Mouse (Mus musculus) liver, postnatal 0 days (tissue): ENCODE measurements around the gene Slc4a10. TPM values are rescaled to one million over a fixed set of nuclear protein-coding genes. Genes with fewer than 3 reads are reported as not detected.

Source experiments
- ATAC-seq: fragments of 200-750 bp; cut with Nextera tagmentation; 2 replicates; pipeline ENCODE4 v1.8.0; 2017; ENCODE audit warnings: mild to moderate bottlenecking, moderate library complexity
- DNase-seq: peaks from one replicate; pipeline ENCODE4 v3.0.0-alpha.2; 2016
- H3K27ac ChIP-seq: fragments of 300-500 bp; sonication (generic); 2 replicates; pipeline ENCODE4 v1.5.1; 2014; ENCODE audit warnings: antibody characterized with exemption, moderate library complexity, mild to moderate bottlenecking, low read depth
- H3K27me3 ChIP-seq: fragments of 300-500 bp; sonication (generic); 2 replicates; pipeline ENCODE4 v1.6.1; 2014; ENCODE audit warnings: low read length, control low read depth, mixed read lengths; ENCODE audit not compliant: insufficient read depth
- H3K36me3 ChIP-seq: fragments of 300-500 bp; sonication (generic); replicated peaks from 2 replicates; pipeline ENCODE4 v1.6.1; 2014; ENCODE audit warnings: mild to moderate bottlenecking, control low read depth, low read length, moderate library complexity, mixed read lengths; ENCODE audit not compliant: insufficient read depth
- H3K4me1 ChIP-seq: fragments of 300-500 bp; sonication (generic); 2 replicates; pipeline ENCODE4 v1.6.1; 2014; ENCODE audit warnings: antibody characterized with exemption, mild to moderate bottlenecking, control low read depth; ENCODE audit not compliant: insufficient read depth
- H3K4me2 ChIP-seq: fragments of 300-500 bp; sonication (generic); 2 replicates; pipeline ENCODE4 v1.6.1; 2014; ENCODE audit warnings: low read depth, mild to moderate bottlenecking, low read length, moderate library complexity, mixed read lengths
- H3K4me3 ChIP-seq: fragments of 300-500 bp; sonication (generic); 2 replicates; pipeline ENCODE4 v1.5.1; 2014; ENCODE audit warnings: low read depth, low read length
- H3K9ac ChIP-seq: fragments of 300-500 bp; sonication (generic); replicated peaks from 2 replicates; pipeline ENCODE4 v1.6.1; 2014; ENCODE audit warnings: mild to moderate bottlenecking, moderate library complexity
- H3K9me3 ChIP-seq: fragments of 300-500 bp; sonication (generic); 2 replicates; pipeline ENCODE4 v1.6.1; 2016; ENCODE audit warnings: mild to moderate bottlenecking, control low read depth, low read length, mixed read lengths
- CTCF ChIP-seq: sonication (generic); IDR thresholded peaks from 2 replicates; pipeline ENCODE4 v1.5.1; 2016; ENCODE audit warnings: antibody characterized with exemption, low read depth
- EP300 ChIP-seq: IDR thresholded peaks from 2 replicates; pipeline ENCODE4 v1.6.1; 2016; ENCODE audit warnings: antibody characterized with exemption, low read depth, mild to moderate bottlenecking
- WGBS: fragments of 180-500 bp; shearing (Covaris S2); extraction: QIAGEN DNeasy Blood & Tissue Kit; methylation state at CpG from one replicate; pipeline ENCODE4 v1.1.7; 2014; ENCODE audit not compliant: insufficient replicate concordance; 5-methylcytosine and 5-hydroxymethylcytosine counted together
- polyA plus RNA-seq: library from polyadenylated mRNA; unstranded; fragments of >200 nt; fragmentation: Nextera tagmentation; extraction: Ambion mirVana; gene quantifications from 2 replicates; pipeline ENCODE4 v1.2.1, GENCODE M21; 2015

Slc4a10 gene
- polyA plus RNA-seq, 1 experiment from 2014 or later = 0.05 TPM

- no peaks in the 10 kb centered on the region for H3K27me3 ChIP-seq
- no peaks in the 10 kb centered on the region for H3K9me3 ChIP-seq
- H3K4me3 ChIP-seq = no peak overlapping the region
- H3K27ac ChIP-seq = no peak overlapping the region
- no peaks in the 10 kb centered on the region for H3K4me1 ChIP-seq
- no peak overlapping the region for H3K9ac ChIP-seq
- TF ChIP-seq CTCF (no peak), EP300 (no peak)
- no peak overlapping the region for H3K4me2 ChIP-seq
- DNase-seq = no peak
- no peaks in the 10 kb centered on the region for H3K36me3 ChIP-seq
- ATAC-seq = no peak
Measured at GRCm38 (mm10) chr2:62076512-62076911, 30.2 kb downstream of the Slc4a10 start.

DNA sequence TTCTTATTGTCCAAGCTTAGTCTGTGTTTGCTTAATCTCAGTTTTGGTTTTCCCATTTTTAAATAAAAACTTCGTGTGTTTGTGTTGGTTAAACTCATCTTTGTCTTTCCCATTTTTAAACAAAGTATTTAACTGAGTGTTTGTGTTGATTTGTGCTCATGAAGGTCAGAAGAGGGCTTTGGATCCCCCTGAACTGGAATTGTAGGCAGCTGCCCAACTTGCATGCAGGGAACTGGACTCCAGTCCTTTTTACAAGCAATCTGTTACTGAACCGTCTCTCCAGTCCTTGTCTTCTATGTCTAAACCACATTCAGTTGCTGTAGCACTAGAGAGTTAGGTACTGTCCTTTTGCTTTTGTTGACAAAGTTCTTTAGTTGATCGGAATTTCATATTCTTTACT, 41.3 kb downstream of the Slc4a10 start:
- TF ChIP-seq CTCF = no peak
- no peak for TF ChIP-seq EP300
- WGBS = 65% methylated on average over 3 of the region's 3 CpGs
- Histone ChIP-seq H3K27ac (no peak overlapping the region), H3K27me3 (no peaks in the 10 kb centered on the region), H3K4me3 (no peak overlapping the region), H3K9me3 (no peaks in the 10 kb centered on the region), H3K4me1 (no peaks in the 10 kb centered on the region), H3K36me3 (no peaks in the 10 kb centered on the region), H3K9ac (no peak overlapping the region), H3K4me2 (no peak overlapping the region)
- DNase-seq = no peak
- ATAC-seq = no peak

DNA sequence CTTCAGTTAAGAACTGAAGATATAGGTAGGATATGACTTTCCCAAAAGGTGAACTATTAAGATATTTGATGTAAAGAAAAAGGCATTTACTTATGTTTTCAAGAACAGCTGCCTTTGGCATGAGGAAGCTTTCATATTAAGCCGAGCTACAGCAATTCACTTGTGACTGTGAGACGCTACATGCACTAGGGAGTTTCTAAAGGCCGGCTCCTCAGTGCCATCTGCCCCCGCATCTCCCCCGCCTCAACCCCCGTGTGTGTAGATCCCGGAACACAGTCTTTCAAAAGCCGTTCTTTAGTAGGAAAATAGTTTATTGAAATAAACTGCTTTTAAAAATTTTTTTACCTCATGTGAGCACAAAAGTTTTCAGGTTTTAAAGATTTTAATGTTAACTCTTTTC, 42.5 kb downstream of the Slc4a10 start:
- no peak overlapping the region for H3K4me3 ChIP-seq
- no peak overlapping the region for H3K27ac ChIP-seq
- no peak overlapping the region for H3K4me2 ChIP-seq
- no peaks in the 10 kb centered on the region for H3K27me3 ChIP-seq
- no peak for TF ChIP-seq CTCF
- TF ChIP-seq EP300 = no peak
- ATAC-seq (no peak), DNase-seq (no peak)
- H3K9ac ChIP-seq = no peak overlapping the region
- H3K9me3 ChIP-seq = no peaks in the 10 kb centered on the region
- WGBS = 75% methylated on average over 8 of the region's 8 CpGs
- no peaks in the 10 kb centered on the region for H3K36me3 ChIP-seq
- no peaks in the 10 kb centered on the region for H3K4me1 ChIP-seq

- no peak for DNase-seq
- no peak overlapping the region for H3K4me2 ChIP-seq
- H3K9me3 ChIP-seq = no peaks in the 10 kb centered on the region
- H3K4me3 ChIP-seq = no peak overlapping the region
- H3K27ac ChIP-seq = no peak overlapping the region
- H3K4me1 ChIP-seq = no peaks in the 10 kb centered on the region
- TF ChIP-seq EP300 (no peak), CTCF (no peak)
- H3K36me3 ChIP-seq = no peaks in the 10 kb centered on the region
- H3K27me3 ChIP-seq = no peaks in the 10 kb centered on the region
- no peak overlapping the region for H3K9ac ChIP-seq
- no peak for ATAC-seq
- 80% methylated on average over 9 of the region's 9 CpGs for WGBS
Measured at GRCm38 (mm10) chr2:62089208-62089607, 42.9 kb downstream of the Slc4a10 start.

GRCm38 (mm10) chr2:62100526-62100925, 54.3 kb downstream of the Slc4a10 start:
- no peak overlapping the region for H3K4me2 ChIP-seq
- no peak overlapping the region for H3K4me3 ChIP-seq
- H3K9ac ChIP-seq = no peak overlapping the region
- no peak for ATAC-seq
- H3K9me3 ChIP-seq = no peaks in the 10 kb centered on the region
- no peaks in the 10 kb centered on the region for H3K4me1 ChIP-seq
- H3K27ac ChIP-seq = no peak overlapping the region
- no peaks in the 10 kb centered on the region for H3K36me3 ChIP-seq
- 65% methylated on average over 1 of the region's 1 CpGs for WGBS
- DNase-seq = no peak
- no peaks in the 10 kb centered on the region for H3K27me3 ChIP-seq
- no peak for TF ChIP-seq EP300
- no peak for TF ChIP-seq CTCF

DNA sequence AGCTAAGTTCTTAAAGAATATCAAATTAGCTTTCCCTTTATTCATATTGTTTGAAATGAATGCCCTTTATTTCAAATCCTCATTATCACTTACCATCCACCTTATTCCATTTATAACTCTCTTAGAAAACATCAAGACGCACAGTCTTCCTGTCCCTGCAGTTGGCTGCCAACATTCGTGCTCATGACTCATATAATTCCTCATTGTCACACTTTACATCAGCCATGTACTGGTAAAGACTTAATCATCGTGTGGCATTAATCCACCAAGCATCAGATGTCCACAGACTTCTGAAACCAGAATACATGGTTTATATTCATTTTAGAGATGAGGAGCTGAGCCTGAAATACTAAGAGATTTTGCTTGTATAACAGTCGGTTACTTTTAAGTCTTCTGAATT, 69.1 kb downstream of the Slc4a10 start:
- no peaks in the 10 kb centered on the region for H3K4me1 ChIP-seq
- 70% methylated on average over 4 of the region's 4 CpGs for WGBS
- H3K9ac ChIP-seq = no peak overlapping the region
- no peak overlapping the region for H3K27ac ChIP-seq
- no peaks in the 10 kb centered on the region for H3K27me3 ChIP-seq
- no peak for DNase-seq
- H3K4me3 ChIP-seq = no peak overlapping the region
- H3K4me2 ChIP-seq = no peak overlapping the region
- H3K36me3 ChIP-seq = no peaks in the 10 kb centered on the region
- no peak for TF ChIP-seq EP300
- no peak for TF ChIP-seq CTCF
- ATAC-seq = no peak
- no peaks in the 10 kb centered on the region for H3K9me3 ChIP-seq

DNA sequence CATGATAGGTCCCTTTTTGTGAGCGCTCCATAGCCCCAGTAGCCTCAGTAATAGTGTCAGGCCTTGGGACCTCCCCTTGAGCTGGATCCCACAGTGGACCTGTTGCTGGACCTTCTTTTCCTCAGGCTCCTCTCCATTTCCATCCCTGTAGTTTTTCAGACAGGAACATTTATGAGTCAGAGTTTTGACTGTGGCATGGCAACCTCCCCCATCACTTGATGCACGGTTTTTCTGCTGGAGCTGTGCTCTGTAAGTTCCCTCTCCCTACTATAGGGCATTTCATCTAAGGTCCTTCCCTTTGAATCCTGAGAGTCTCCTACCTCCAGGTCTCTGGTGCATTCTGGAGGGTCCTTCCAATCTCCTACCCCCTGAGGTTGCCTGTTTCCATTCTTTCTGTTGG, 83.7 kb downstream of the Slc4a10 start:
- Histone ChIP-seq H3K9ac (no peak overlapping the region), H3K27me3 (no peaks in the 10 kb centered on the region), H3K4me3 (no peak overlapping the region), H3K36me3 (no peaks in the 10 kb centered on the region), H3K4me1 (no peaks in the 10 kb centered on the region), H3K4me2 (no peak overlapping the region), H3K27ac (no peak overlapping the region), H3K9me3 (no peaks in the 10 kb centered on the region)
- no peak for DNase-seq
- no peak for ATAC-seq
- no peak for TF ChIP-seq CTCF
- 86% methylated on average over 2 of the region's 2 CpGs for WGBS
